Mouse (Mus musculus): ENCODE data around the gene Micu1.
A peak's percentile ranks its signal among the peaks of the same experiment; 100 is the strongest.

Gene Micu1

DNA sequence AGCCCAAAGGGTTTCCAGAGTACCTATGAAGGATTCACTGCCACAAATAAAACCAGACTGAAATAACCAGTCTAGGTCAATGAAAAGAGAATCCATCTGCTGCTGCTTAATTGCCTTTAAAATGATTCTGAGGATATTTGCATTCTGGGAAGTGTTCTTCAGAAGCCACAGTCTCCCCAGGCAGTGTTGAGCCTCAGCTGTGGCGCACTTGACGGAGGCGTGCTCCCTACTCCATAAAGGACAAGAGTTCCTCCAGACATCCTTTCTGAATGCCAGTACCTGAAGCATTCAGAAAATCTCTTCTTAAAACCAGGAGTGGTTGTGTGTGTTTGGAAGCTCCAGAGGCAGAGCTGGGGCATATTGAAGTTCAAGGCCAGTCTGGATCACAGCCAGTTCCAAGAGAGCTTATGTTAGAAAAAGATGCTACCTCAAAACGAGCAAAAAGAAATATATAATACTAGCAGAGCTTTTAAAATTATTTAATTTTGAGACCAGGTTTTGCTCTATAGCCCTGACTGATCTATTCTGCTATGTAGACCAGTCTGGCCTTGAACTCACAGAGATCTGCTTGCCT is 75.9 kb downstream of the Micu1 start:
- no peak for DNase-seq

DNA sequence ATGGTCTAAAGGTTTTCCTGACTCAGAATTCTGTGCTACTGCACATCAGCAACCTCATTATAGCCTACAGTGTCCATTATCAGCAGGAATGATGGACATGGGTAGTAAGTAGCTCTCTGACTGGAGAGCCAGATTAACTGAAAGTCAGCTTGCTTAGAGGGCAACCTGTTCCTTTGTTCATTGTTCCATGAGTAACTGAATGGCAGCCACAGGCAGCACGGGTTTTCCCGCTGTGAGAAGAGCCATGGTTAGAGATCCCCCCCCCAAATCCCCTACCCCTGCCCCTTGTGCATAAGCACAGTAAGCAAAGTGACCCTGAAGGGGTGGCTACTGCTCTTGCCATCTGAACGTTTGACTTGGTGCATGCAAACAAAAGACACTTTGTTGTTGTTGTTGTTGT is 78.4 kb downstream of the Micu1 start:
- no peak for DNase-seq

DNA sequence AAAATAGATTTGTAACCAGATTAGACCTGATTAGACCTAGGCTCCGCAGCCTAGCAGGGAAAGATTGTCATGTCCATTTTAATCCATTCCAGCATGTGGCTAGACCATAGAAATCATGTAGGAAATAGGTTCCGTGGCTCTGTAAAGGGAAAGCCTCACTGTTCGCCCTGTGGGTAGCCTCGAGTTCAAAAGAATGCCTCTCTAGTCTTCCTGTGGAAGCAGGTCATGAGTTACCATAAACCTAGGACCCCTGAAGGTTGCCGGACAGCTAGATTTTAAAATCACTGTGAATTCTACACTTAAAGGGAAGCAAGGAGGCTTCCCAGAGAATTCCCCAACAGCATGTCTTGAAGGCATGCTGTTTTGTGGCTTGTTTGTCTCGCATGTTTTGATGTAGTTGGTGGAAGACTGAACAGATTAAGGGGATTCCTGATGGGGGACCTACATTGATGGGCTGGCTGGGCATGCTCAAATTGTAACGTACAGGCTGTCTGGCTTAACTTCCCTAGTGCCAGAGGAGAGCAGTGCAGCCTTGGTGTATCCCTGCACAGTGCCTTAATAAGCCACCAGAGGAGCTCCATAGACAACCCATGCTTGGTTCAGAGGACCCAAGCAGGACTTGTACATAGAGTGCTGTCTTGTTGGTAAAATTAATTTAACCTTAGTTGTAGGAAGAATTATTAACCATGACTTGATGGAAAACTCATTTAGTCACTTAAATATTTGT is 79.1 kb downstream of the Micu1 start:
- no peak for DNase-seq

DNA sequence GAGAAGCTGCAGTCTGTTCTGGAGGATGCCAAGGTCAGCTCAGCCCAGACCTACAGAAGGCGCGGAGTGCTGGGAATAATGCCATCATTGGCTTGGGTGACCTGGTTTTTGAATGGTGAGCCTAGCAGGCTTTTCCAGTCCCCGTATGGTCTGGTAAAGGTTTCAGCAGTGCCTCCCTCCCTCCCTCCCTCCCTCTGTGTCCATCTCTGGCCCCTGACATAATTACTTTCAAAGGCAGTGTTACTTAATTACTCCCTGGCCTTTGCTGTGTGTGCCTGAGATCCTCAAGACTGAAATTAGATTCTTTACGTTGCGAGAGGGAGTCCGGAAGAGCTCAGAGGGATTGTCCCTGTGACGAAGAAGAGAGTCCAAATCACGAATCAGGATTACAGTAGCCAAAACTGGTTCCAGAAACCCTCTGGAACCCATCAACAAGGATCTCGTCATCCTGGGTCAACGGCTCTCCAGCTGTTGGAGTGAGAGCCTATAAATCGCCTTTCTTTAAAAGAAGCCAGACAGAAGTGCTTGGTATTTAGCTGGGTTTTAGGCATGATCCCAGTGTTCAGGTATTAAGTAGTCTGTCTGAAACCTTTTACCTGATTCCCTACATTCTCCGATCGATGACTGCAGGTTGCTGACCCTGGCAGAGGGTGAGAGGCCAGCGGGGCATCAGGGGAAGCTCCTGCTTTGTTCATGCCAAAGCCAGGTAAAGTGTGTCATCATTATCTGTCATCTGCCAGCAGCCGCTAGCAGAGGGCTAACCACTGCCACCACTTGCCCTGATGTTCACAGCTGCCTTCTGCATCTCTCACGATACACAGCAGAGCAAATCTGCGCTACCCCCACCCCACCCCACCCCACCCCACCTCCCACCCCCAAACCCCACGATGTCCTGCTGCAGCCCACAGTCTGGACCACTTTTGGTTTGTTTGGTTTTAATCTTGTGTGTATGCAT is 82.7 kb downstream of the Micu1 start:
- no peak for DNase-seq

DNA sequence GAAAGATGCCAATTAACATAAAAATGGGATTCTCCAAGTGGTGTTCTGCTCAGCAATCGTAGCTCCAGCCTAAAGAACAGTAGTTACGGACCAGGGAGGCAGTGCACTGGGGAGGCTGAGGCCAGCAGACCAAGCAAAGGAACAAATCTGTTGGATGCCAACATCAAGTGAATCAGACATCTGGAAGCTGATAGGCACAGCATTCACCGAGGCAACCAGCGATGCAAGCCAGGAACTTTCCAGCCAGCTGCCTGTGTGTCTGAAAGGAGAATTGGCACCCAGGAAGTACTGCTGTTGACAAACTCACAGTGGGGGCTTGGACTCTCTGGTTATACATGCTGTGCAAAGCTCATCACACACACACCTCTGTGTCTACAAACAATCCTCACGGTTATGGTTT is 84.0 kb downstream of the Micu1 start:
- no peak for DNase-seq

DNA sequence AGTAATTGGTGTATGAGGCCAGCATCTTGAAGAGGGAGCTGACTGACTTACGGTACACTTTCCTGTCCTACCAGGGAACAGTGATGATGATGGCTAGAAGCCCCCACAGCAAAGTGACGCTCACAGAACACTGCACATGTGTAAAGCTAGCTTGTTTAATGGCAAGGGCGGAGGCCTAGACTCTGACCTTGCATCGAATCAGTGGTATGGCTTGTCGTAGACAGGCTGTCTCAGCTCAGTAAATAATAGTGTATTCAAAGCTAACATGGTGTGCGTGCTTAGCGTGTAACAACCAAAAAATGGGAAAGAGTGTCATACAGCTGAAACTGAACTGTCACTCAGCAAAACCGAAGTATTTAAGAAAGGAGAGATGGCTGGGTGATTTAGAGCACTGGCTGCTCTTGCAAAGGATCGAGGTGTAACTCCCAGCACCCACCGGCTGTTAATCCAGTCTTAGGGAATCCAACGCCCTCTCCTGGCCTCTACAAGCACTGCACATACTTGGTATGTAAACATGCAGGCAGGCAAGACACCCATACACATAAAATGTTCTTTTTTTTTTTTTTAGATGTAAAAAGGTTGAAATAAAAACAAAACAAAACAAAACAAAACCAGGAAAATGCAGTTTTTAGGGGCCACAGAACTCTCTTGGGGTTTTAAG is 85.0 kb downstream of the Micu1 start:
- no peak for DNase-seq

DNA sequence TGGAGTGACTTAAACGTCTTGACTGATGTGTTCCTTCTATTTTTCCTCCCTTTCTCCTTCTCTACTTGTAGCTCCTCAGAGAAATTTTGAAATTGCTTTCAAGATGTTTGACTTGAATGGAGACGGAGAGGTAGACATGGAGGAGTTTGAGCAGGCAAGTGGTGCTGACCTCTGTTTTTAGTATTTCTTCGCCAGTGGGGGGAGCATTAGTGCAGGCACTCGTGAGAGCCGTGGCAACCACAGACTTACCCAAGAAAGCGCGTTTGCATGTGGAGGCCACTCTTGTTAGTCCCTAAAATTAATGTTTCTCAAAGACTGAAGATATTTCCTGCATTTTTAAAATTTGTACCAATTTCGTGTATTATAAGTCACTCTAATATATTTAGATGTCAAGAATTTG is 85.6 kb downstream of the Micu1 start:
- peak; percentile 21 for DNase-seq

DNA sequence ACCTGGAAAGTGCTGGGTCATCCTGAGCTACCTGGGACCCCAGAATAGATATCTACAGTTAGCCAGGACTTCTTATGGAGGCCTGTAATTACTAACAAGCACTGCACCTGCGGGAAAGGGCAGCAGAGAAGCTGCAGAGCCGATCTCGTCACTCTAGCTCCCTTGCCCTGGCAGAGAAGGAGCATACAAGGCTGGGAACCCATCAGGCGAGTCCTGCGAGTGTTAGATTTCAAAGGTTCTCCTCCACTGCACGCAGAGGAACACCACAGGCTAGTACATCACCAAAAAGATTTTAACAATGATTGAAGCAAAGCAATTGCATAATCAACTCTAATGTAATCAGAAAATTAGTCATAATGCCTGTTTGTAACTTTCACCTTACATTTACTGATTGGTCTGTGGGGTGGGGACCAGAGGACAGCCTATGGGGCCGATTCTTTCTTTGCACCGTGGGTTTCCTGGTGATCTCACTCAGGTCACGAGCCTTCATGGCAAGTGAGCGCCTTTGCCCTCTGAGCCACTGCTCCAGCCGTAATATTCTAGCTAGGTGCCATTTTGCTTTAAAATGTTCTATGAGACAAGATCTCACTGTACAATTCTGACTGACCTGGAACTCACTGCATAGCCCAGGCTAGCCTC is 88.1 kb downstream of the Micu1 start:
- DNase-seq, result no peak

DNA sequence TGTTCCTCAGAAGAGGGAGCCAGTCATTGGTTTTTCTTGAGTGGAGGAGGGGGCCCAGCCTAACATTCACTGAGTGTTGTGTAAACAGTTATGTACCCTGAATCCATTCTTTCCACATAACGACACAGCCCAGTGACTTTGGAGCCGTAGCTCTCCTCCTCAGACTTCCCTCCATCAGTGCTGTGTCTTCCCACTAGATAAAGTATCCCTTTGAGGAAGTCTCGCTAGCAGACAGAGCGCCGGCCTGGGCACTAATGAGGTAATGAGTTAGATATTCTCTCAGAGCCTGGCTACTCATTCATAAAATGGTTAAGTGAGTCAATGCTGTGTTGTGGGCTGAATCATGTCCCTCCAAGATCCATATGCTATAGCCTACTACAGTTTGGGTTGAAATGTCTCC is 89.6 kb downstream of the Micu1 start:
- DNase-seq, result no peak

DNA sequence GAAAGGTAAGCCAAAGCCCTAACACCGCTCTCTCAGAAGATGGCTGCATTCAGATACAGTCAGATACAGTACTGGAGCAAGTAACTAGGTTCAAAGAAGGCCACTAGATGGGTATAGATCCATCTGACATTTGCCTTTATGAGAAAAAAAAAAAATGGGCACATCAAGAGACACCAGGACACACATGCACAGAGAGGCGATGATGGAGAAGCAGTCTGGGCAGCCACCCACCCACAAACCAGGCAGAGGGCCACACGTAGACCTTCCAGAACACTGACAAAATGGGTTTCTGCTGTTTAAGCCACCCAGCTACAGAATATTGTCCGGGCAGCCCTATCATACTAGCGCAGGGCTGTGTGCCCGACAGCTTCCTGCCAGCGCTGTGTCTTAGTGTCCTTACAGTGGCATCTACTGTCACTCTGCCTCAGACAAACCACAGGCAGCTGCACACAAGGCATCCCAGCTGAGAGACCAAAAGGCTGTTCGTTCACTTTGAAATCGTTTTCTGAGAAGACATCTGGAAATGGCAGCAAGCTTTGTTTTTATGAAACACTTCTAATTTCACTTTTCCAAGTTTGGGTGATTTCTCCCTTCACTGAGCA is 90.4 kb downstream of the Micu1 start:
- peak; percentile 75 for DNase-seq

DNA sequence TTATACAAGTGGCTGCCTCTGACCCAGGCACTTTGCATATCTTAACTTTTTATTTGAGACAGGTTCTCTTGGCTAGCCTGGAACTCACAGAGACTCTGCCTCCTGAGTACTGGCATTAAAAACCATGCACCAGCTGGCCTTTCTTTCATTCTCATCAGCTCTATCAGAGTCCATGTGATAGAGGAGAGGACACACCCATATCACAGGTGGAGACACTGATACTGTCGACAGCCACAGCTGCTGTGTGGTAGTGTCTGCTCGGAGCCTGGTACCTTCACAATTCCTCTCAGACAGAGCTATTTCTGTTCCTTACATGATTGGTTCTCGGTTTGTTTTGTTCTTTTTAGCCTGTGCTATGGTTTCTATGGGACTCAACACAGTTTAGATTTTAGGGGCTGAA is 91.2 kb downstream of the Micu1 start:
- DNase-seq, result peak; percentile 32

DNA sequence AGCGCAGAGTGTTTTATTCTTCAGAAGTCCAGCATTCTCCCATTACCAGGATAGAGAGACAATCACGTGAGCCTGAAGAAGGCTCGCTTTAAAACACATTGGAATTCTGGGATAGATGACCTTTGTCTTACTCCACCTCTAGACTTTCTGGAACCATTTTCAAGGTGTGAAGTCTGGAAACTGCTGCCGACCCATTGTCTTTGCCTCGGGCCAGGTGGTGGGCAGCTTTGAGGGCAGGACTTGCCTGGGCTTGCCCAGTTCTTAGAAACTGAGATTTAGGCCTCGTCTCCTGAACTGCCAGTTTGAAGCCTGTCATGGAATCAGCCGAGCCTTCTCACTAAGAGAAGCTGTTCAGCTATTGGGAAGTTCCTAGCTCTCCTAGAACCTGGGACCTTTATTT is 92.8 kb downstream of the Micu1 start:
- no peak for DNase-seq

DNA sequence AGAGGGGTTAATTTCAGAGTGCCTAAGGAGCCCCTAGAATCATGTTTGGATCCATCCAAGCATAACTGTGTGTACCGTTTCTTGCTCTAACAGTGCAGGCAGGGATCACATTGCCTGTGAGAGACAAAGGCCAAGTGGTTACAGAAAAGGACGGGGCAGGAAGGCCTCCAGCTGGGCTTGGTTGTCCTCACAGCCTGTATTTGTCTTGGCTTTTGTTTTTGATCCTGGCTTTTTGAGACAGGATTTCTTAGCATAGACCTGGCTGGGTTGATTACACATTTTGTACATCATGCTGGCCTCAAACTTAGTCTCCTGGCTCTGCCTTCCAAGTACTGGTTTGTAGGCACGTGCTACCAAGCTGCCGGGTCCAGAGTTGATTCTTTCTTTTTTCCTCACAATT is 93.6 kb downstream of the Micu1 start:
- DNase-seq, result no peak

DNA sequence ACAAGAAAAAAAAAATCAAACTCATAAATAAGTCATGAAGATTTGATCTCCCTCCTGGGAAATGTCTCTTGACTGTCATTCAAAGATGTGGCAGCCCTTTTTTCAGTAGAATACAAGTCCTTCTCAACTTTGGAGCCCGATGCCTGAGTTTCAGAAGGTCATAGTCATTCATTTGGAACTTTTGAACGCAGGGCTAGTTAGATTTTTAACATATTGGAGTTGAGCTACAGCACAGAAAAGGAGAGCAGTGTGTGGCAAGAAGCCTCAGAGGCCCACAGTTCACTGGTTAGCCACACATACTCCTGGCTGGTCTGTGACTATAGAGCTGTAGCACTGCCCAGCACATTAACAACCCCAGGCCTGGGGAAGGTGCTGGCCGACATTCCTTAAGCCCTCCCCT is 96.1 kb downstream of the Micu1 start:
- no peak for DNase-seq

DNA sequence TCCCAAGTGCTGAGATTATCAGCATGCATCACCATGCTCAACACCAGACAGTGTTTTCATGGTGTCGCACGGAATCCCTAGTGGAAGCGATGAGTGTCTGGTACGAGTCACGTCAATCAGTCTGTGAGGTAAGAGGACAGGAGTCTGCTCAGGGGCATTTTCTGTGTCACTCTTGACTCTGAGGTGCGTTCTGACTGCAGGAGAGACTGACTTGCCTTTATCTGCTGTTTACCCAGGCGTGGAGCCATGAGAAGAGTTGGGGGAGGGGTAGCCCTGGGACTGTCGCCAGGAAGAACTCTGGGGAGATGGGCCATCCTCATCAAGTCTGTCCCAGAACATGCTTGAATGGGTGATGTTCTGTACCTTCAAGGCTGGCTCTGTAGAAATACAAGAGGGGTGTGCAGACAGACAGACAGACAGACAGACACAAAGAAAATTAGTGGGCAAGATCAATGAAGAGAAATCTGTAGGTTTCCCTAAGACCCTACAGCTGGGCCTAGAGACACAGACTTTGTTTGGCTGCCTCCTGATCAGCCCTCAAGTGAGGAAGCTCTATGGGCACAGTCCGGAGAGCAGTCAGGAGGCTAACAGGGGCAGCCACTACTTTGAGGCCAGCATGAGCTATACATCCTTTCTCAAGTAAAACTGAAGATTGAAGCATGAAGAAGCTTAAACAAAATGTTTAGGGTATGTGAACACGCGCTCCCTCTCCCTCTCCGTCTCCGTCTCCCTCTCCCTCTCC is 97.2 kb downstream of the Micu1 start:
- no peak for DNase-seq

DNA sequence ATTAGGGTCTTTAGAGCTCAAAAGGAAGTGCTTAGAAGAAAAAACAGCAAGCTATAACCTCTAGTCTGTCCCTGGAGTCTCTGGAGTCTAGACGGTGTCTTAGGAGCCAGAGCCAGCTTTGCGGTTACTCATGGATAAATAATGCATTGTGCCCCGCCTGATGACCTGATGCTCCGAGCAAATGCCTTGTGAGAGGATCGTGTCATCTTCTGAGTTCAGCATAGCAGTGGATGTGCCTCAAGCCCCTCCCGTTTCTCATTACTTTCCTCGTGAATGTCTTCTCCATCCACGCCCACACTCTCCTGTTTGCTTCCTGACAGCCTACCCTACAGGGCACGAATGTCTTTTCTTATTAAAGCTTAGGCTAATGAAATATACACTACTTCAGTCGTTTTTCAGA is 97.9 kb downstream of the Micu1 start:
- no peak for DNase-seq

DNA sequence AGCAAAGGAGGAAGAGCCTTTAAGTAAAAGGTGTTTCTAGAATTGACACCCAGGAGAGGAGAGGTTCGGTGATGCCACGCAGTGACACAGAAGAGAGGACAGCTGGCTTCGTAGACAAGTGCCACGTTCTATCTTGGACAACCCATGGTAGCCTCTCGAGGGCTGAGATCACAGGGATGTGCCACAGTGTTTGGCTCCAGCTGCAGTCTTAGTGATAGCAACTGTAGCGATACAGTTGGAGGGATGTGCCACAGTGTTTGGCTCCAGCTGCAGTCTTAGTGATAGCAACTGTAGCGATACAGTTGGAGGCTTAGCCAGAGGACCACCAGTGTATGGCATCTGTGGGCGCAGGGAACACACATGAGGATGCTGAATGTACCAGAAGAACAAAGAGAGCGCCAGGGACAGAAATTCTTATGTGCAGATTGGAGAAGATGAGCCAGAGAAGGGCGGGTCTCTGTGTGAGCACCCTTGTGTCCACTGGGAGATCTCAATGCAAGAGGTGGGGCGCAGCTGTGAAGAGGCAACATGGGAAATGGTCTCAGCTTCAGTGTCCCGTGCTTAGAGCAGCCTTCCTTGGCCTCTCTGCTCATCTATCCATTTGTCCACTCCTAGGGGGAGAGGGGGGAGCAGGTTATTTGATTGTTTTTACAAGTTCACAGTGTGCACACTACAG is 98.7 kb downstream of the Micu1 start:
- DNase-seq, result no peak

DNA sequence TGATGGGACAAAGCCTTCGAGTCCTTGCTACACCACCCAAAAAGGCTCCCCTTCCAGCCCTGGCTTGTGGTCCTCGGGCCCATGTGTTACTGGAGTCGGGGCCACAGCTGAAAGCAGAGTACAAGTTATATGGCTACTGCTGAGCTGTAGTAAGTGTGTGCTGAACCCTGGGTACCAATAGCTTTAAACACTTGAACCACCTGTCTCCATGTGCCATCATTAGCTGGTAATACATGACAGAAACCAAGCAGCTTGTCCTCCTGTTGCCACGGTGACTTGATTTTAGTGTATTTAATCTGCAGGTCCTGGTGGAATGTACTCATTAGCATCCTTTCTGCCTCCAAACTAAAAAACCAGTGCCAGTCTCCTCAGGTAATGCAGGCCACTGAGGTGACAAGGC is 106.4 kb downstream of the Micu1 start:
- no peak for DNase-seq

DNA sequence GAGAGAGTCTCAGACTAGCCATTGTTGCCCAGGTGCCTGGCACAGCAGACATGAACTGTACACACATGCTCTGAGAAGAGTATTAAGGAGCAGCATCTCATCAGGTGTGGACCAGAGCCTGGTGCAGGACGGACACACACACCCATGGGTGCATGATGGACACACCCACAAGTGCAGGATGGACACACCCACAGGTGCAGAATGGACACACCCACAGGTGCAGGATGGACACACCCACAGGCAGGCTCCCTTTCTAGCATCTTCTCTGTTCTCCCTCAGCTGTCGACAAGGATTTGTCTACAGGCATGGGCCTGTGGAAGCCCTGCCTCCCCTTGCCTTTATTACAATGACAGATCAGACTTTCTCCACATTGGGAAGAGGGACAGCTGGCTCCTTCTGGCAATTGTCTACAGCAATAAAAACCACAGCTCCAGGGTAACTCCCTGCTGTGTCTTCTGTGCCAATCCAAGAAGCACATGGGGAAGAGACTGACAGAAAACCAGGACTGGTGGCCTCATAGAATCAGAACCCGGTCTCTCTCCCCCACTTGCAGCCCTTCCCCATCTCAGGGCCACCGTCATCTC is 107.8 kb downstream of the Micu1 start:
- DNase-seq, result no peak

DNA sequence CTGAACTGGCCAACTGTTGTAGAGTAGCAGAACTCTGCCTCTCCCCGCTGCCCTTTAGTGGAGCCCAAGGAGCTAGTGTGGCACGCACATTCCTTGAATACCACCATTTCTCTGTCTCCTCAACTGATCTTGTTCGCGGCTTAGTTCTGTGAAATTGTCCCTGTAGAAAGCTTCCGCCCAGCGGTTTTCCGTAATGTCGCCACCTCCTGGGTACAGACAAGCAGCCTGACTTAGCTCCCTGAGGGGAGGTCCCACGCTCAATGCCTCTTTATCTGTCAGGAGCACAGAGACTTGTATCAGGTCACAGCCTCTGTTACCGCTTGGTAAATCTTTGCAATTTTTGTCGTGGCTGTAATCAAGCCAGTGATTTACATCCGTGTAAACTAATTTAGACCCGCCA is 110.7 kb downstream of the Micu1 start:
- DNase-seq, result peak; percentile 26

DNA sequence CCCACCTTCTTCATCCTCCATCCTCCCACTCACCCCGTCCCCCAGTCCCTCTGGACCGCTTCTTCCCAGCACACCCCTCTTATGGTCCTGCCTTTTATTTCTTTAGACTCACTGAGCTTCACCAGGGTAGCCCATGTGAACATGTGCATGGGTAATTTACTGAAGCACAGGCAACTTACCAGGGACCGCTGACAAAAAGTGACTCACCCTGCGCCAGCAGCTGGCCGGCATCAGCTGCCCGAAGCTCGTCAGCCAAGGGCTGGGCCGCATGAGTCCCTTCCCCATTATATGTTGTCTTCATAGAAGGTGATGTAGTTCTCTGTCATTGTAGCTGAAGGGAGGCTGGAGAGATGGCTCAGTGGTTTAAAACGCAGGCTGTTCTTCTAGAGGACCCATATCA is 111.5 kb downstream of the Micu1 start:
- no peak for DNase-seq
